Mouse (Mus musculus) heart, postnatal 14 days (tissue): ENCODE measurements around the gene Dld. TPM values are rescaled to one million over a fixed set of nuclear protein-coding genes. Genes with fewer than 3 reads are reported as not detected.

ENCODE experiments used
- DNase-seq, 2 experiments: peaks; one replicate each; pipeline ENCODE4 v3.0.0; 2021 to 2022
- intact Hi-C: fragments of 180-260 bp; cut with DNase I; formaldehyde crosslinking; loops from one replicate; pipeline ENCODE4 v1.15.1; 2025
- total RNA-seq, 2 experiments: library from RNA; stranded (reverse); gene quantifications; 2 replicates each; pipeline ENCODE4 v1.2.3; 2021

Gene Dld
- total RNA-seq, 2 experiments from 2014 or later = 382 to 401 TPM

DNA sequence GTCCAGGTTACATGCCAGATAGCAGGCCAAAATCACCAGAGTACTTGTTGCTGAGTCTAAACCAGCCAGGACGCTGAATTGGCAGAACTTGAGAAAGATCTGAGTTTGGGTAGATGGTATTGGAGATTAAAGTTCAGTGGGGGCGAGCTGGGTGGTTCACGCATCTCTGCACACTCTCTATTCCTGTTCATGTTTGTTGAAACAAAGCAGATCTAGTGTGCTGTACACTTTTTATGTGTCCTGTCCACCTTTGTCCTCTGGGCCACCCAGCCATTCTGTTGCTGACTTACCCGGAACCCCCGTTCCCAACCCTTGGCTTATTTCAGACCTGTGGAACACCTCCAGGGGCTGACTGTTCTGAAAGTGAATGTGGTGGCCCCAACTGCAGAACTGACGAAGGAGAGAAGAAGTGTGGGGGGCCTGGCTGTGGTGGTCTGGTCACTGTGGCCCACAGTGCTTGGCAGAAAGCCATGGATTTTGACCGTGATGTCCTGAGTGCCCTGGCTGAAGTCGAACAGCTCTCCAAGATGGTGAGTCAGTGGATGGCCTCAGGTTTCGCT, 28.0 kb downstream of the Dld start:
- no peak for DNase-seq
- intact Hi-C loops = no loop called here

GRCm38 (mm10) chr12:31321532-31321931, 29.7 kb downstream of the Dld start:
- DNase-seq = no peak
- intact Hi-C loops = no loop called here

DNA sequence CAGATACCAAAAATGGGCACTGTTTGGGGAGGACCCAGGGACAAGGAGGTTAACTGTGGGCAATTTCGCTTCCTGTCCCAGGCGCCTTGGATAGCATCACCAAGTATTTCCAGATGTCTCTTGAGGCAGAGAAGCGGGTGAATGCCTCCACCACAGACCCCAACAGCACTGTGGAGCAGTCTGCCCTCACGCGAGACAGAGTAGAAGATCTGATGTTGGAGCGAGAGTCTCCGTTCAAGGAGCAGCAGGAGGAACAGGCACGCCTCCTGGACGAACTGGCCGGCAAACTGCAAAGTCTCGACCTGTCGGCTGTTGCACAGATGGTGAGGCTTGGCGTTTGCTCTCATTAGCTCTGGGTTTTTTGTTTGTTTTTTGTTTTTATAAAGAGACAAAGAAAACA, 30.4 kb downstream of the Dld start:
- intact Hi-C loops = no loop called here

GRCm38 (mm10) chr12:31318409-31318963, 32.8 kb downstream of the Dld start:
- intact Hi-C loops = no loop called here
- DNase-seq = peak in 1 of 2 experiments; percentile 60

More for the DNA sequence above, 30.4 kb downstream of the Dld start:
- DNase-seq = no peak

DNA sequence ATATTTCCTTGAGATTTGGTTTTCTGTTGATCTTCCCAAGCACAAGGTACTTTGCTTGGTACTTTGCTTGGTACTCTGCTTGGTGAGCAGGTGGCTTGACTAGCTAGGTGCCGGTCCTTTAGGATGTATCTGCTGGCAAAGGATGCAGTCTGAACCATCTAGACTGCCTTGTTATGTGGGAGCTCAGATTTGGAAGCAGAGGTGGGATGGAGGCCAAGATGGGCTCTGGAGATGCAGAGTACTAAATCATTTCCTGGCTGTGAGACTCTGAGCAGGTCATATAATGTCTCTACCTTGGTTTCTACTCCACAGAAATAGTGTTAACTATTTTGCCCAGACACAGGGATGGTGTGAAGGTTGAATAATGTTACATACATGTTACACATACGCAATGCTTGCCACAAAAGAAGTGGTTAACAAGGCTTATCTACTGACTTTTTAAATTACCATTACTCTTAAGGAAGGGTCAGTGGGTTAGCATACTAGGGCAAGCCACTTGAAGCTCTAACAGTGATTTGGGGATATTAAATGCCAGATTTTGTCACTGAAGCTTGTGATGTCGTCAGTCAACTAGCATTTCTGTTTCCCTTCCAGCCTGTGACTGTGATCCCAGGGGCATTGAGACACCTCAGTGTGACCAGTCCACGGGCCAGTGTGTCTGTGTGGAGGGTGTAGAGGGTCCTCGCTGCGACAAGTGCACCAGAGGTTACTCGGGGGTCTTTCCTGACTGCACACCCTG, 33.4 kb downstream of the Dld start:
- intact Hi-C loops = no loop called here

DNA sequence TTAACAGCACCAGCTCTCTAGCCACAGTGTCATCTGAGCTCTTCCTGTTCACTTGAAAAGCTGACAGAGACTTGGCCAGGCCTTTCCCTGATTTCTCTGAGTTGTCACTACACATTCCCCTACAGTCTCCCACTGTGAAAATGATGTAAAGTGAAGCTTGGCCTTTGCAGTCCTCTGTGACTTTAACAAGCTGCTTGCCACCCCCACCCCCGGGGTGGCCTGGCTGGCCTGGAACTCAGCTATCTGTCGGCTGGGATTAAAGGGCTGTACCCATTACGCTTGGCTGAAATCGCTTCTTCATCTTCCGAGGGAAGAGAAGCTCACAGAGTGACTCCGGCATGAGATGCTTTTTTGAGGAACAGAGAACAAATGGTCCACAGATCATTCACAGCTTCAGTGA, 35.3 kb downstream of the Dld start:
- no peak for DNase-seq
- intact Hi-C loops = no loop called here

More for the DNA sequence above, 33.4 kb downstream of the Dld start:
- no peak for DNase-seq

DNA sequence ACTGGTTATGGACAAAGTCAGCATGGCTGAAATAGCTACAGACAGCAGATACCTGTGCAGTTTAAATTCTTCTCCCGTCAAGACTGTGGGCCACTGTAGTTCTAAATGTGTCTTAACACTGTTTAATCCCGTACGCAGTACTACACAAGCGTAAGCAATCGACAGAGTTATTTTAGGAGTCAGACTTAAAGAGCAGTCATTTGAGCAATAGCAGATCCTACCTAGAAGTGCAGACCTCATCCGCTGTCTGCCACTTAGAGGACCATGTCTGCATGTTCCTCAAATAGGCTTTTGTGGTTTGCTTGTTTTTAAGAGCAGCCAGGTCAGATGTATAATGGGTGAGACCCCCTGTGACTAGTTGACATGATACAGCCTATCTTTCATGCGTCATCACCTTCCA, 36.9 kb downstream of the Dld start:
- intact Hi-C loops = loop anchor here (5.0 kb wide), 1 partner anchor 192 kb away; no protein-coding TSS in a partner anchor
- no peak for DNase-seq

DNA sequence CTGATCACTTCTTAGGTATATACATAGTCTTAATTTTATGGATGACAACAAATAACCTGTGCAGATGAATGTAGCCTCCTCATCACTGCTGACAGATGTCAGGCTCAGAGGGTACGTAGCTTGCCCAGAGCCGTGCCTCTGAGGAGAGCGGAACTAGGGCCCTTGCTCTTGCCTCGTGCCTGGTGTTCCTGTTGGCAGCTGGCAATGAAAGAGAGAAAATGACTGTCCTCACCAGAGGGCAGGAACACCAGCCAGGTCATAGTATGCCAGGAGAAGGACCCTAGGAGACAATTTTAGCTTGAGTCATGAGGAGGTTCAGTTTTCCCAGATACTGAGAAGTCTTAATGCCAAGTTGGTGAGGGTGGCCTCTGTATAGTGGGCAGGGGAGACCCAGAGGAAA, 38.1 kb downstream of the Dld start:
- peak in 1 of 2 experiments; percentile 32 for DNase-seq
- intact Hi-C loops = loop anchor here (5.0 kb wide), 1 partner anchor 191 kb away; no protein-coding TSS in a partner anchor

GRCm38 (mm10) chr12:31312281-31312680, 39.0 kb downstream of the Dld start:
- no peak for DNase-seq
- intact Hi-C loops = loop anchor here (5.0 kb wide), 1 partner anchor 190 kb away; no protein-coding TSS in a partner anchor

GRCm38 (mm10) chr12:31311671-31312265, 39.5 kb downstream of the Dld start:
- no peak for DNase-seq
- intact Hi-C loops = loop anchor here (5.0 kb wide), 1 partner anchor 189 kb away; no protein-coding TSS in a partner anchor

DNA sequence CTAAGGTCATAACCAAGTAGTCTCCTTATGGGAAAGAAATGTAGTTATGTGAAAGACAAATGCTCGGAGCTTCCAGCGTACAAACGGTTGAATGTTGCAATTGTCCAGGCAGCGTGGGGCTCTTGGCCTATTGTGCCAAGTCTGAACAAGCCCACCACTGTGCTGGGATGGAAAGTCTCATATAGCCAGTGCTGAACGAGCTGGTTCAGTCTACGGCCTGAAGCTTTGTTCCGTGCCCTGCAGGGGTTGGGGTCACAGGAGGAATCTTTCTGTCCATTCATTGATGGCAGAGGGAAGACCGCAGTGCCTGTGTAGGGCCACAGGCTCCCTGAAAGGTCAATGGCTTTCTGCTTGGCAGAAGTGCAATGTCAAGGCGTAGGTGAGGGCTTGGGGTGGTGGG, 40.6 kb downstream of the Dld start:
- no peak for DNase-seq
- intact Hi-C loops = loop anchor here (5.0 kb wide), 1 partner anchor 188 kb away; no protein-coding TSS in a partner anchor

- intact Hi-C loops = no loop called here
- DNase-seq = no peak
These were observed 43.5 kb downstream of the Dld start for GRCm38 (mm10) chr12:31307756-31308155.

DNA sequence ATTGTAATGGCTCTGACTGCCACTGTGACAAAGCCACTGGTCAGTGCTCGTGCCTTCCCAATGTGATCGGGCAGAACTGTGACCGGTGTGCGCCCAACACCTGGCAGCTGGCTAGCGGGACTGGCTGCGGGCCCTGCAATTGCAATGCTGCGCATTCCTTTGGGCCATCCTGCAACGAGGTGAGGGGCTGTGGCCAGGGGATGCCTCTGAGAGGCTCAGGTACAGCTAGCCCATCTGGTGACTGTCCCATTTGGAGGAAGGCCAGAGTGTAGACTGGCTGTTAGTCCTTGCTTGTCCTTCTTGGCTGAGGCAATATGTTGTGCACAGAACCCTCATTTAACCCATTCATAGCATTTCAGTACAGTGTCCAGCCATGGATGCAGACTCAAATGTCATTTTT, 44.2 kb downstream of the Dld start:
- peak; percentile 35 to 63 for DNase-seq
- intact Hi-C loops = no loop called here

DNA sequence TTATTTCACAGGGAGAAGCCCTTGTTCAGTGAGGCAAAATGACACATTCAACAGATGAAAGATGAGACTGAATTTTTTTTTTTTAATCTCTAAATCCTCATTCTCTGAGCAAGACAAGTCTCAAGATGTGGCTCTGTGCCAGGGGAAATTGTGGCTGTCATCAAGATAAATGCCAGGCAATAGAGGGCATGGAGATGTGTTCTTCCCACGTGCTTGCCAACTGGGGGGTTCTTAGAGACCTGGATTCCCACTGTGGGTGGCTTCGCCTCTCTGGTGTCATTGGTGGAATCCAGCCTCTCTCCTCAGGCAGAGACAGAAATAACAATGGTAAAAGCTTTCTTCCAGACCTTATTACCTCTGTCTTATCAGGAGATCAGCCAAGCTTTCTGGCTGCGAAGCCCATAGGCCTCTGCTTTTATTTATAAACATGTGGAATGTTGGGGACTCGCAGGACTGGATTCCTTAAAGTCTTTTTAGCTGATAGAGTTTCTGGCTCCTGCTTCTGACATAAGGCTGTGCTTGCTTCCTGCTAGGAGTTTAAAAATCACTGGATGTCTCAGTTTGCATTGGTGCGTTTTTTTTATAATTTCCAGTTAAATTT, 45.1 kb downstream of the Dld start:
- DNase-seq = peak in 1 of 2 experiments; percentile 25
- intact Hi-C loops = no loop called here

DNA sequence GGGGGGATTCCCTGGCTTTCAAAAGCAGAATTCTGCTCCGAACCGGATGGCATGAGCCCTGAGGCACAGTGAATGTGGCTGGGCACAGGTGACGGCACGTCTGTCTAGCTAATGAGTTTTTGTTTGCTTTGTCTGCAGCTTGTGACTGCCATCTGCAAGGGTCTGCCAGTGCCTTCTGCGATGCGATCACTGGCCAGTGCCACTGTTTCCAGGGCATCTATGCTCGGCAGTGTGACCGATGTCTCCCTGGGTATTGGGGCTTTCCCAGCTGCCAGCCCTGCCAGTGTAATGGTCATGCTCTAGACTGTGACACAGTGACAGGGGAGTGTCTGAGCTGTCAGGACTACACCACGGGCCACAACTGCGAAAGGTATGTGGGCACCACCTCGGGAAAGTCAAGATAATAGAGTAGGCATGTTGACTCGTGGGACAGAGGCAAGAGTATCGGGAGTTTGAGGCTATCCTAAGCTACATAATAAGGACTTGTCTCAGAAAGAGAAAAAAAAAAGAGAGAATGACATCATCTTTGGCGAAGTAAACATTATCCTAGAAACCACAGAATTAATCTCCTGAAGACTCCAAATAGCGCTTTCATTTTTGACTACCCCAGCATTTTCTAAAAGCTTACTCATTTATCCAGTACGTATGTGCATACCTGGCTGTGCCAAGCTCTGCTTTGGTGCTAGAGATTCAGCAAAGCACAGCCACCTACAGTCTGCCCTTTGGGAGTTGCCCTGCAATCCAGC, 48.3 kb downstream of the Dld start:
- DNase-seq = no peak
- intact Hi-C loops = loop anchor here (5.0 kb wide), 1 partner anchor 136 kb away; no protein-coding TSS in a partner anchor

GRCm38 (mm10) chr12:31302266-31302665, 49.0 kb downstream of the Dld start:
- no peak for DNase-seq
- intact Hi-C loops = loop anchor here (5.0 kb wide), 1 partner anchor 135 kb away; no protein-coding TSS in a partner anchor

- intact Hi-C loops = loop anchor here (5.0 kb wide), 1 partner anchor 133 kb away; no protein-coding TSS in a partner anchor
- DNase-seq = no peak
These were observed 51.0 kb downstream of the Dld start for GRCm38 (mm10) chr12:31300276-31300675.

- DNase-seq = peak; percentile 59 to 65
- intact Hi-C loops = loop anchor here (5.0 kb wide), 1 partner anchor 132 kb away; no protein-coding TSS in a partner anchor
These were observed 51.5 kb downstream of the Dld start for GRCm38 (mm10) chr12:31299676-31300197.

GRCm38 (mm10) chr12:31299126-31299525, 52.1 kb downstream of the Dld start:
- intact Hi-C loops = no loop called here
- no peak for DNase-seq

DNA sequence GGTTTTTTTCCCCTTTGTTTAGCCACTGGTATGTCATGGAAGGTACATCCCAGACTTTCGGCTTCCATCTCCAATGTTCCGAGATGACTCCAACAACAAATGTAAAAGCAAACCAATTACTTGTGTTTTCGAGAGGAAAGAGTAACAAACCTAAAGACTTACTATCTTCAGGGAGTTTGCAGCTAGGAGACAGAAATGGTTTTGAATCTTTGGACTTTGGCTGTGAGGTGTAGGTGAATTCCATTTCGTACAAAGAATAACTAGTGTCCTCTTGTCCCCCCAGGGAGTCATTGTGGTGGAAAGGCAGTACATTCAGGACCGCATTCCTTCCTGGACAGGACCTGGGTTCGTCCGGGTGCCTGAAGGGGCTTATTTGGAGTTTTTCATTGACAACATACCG, 52.7 kb downstream of the Dld start:
- intact Hi-C loops = no loop called here

More for the DNA sequence above, 52.7 kb downstream of the Dld start:
- DNase-seq = no peak
